Comparison of ENCODE assay signal across 8 mouse cellular contexts in the genomic region with DNA sequence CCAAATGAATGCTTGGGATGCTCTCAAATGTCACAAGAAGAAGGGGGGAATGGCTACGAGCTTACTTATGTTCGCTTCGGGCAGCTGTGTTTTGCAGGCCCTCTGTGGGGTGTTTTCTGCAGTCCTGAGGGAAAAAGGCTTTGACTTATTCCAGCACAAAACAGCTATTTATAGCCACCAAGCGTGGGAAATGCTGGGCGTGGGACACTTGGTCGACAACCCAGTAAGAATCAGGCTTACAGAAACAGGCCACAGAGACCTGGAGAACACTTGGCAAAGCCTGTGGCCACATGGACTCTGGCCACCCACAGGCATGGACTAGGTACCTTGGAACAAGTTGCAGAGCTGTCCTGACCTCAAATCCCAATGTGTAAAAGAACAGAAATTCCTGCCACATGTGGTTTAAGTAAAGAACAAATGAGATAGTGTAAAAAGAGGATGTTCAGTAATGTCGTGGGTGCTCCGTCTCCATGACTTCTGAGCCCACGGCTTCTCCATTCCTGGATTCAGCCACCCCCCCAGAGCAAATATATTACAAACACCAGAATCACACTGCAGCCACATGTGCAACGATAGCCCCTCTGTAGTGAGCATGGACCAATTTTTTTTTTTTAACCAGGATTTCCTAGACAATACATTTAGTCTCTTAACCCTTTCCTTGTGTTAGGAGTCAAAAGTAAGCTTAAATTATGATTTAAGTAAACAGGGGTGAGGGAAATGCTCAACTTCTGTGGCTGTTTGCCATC. TPM values are rescaled to one million over a fixed set of nuclear protein-coding genes. Genes with fewer than 3 reads are reported as not detected.
DNase-seq lines count a peak whose midpoint lies in the region; ATAC-seq and TF ChIP-seq lines count a peak whose summit lies in the region.

No protein-coding gene starts in this region.

- TF ChIP-seq CTCF in C2C12 (IDR thresholded peaks at IDR 0.05; ENCODE audit: control insufficient read depth, insufficient read depth, insufficient read length): no peak
- no peak for TF ChIP-seq CTCF in Patski (IDR thresholded peaks at IDR 0.05)

- H3ac ChIP-seq in C2C12 (ENCODE audit: control insufficient read depth, insufficient read length, low read depth): no peak overlapping the region

- H3K9me3 ChIP-seq in forebrain, embryonic 15.5 days: no peaks in the 10 kb centered on the region

- no peak overlapping the region for H3K27ac ChIP-seq in forebrain, embryonic 15.5 days (replicated peaks)

- in situ Hi-C loops in Patski (cut with MboI; ENCODE audit: low pct_unique_long_range_greater_than_20kb): no loop called here

- H3K36me3 ChIP-seq in C2C12 (ENCODE audit: control insufficient read depth, insufficient read depth): no peaks in the 10 kb centered on the region
- no peaks in the 10 kb centered on the region for H3K36me3 ChIP-seq in forebrain, embryonic 15.5 days

- CTCF ChIA-PET in Patski (lab: Charles Lee): interaction anchor here (1.3 to 2.5 kb wide), 3 partner anchors 9 to 28 kb away, joined by 3 to 8 read pairs (median 4); no protein-coding TSS in a partner anchor

- POLR2A ChIA-PET in Patski (lab: Charles Lee): interaction anchor here (0.6 to 0.7 kb wide), 3 partner anchors 12 to 1927 kb away, joined by 3 to 7 read pairs (median 6); no protein-coding TSS in a partner anchor

- intact Hi-C loops in gastrocnemius, postnatal 14 days (cut with DNase I; ENCODE audit: low total_unique reads): loop anchor here (10.0 kb wide), 1 partner anchor 94 kb away; no protein-coding TSS in a partner anchor
- intact Hi-C loops in left cerebral cortex, postnatal 4 days (cut with DNase I): no loop called here

- 50% methylated on average over 10 of the region's 10 CpGs for WGBS in forebrain, embryonic 15.5 days

- peak; percentile 73 for DNase-seq in Patski (ENCODE audit: low read depth, low spot score)
- DNase-seq in gastrocnemius, postnatal 14 days: peak; percentile 68
- DNase-seq in kidney, adult 11 months: peak; percentile 62
- peak; percentile 24 for DNase-seq in left cerebral cortex, postnatal 4 days
- peak; percentile 65 to 86 for DNase-seq in right cerebral cortex, postnatal 36 days (ENCODE audit: low spot score in 2 of 2)
- DNase-seq in spleen, postnatal 4 days (ENCODE audit: low spot score in 2 of 2): no peak

- H3K27me3 ChIP-seq in C2C12 (ENCODE audit: control insufficient read depth, insufficient read depth, insufficient read length): no peaks in the 10 kb centered on the region
- H3K27me3 ChIP-seq in Patski: no peaks in the 10 kb centered on the region
- no peaks in the 10 kb centered on the region for H3K27me3 ChIP-seq in forebrain, embryonic 15.5 days

- no peak overlapping the region for H3K4me3 ChIP-seq in C2C12 (ENCODE audit: insufficient read depth, poor library complexity, severe bottlenecking)
- no peak overlapping the region for H3K4me3 ChIP-seq in forebrain, embryonic 15.5 days

- no peak overlapping the region for H3K4me2 ChIP-seq in forebrain, embryonic 15.5 days (replicated peaks)

- H3K4me1 ChIP-seq in forebrain, embryonic 15.5 days: peaks cover 16% of the 10 kb centered on the region

- ATAC-seq in Patski: peak; percentile 48
- ATAC-seq in forebrain, embryonic 15.5 days (replicated peaks): no peak

- H3K79me2 ChIP-seq in C2C12 (ENCODE audit: control insufficient read depth, insufficient read depth): no peaks in the 10 kb centered on the region

- H3K9ac ChIP-seq in forebrain, embryonic 15.5 days (replicated peaks): no peak overlapping the region

- H3K79me3 ChIP-seq in C2C12 (ENCODE audit: low read depth): no peaks in the 10 kb centered on the region

TF ChIP-seq in C2C12, 6 proteins besides CTCF, POLR2A, EP300 and RAD21:
- TF ChIP-seq MAX (IDR thresholded peaks at IDR 0.05) (peak; percentile 24), FOSL1 (IDR thresholded peaks at IDR 0.05; ENCODE audit: insufficient read depth, low read length, poor library complexity, severe bottlenecking) (no peak)

RNA-seq across cellular contexts. Expression of gene Ggta1, which starts 45.7 kb away (rescaled TPM):
- 7.1 TPM for polyA plus RNA-seq in C2C12 (2012; fragmentation: generic; extraction: Trizol)
- 25.5 TPM for polyA plus RNA-seq in Patski (2021)
- total RNA-seq in gastrocnemius, postnatal 14 days (2021): 10 to 100 TPM; 11.1 to 15.6 TPM
- 1 to 10 TPM; 3.9 to 6.1 TPM for total RNA-seq in left cerebral cortex, postnatal 4 days (2021)
- 4.8 and 5.8 TPM in 2 replicates for polyA plus RNA-seq in forebrain, embryonic 15.5 days (2015; fragmentation: Nextera tagmentation; extraction: Ambion mirVana)

RNA-seq across cellular contexts. Expression of gene Dab2ip, which starts 49.3 kb away (rescaled TPM):
- 27.9 TPM for polyA plus RNA-seq in C2C12 (2012; fragmentation: generic; extraction: Trizol)
- 46.4 TPM for polyA plus RNA-seq in Patski (2021)
- 10 to 100 TPM; 42.8 to 46.3 TPM for total RNA-seq in gastrocnemius, postnatal 14 days (2021)
- total RNA-seq in left cerebral cortex, postnatal 4 days (2021): 100 to 1,000 TPM; 125 to 135 TPM
- 66.6 and 97.0 TPM in 2 replicates for polyA plus RNA-seq in forebrain, embryonic 15.5 days (2015; fragmentation: Nextera tagmentation; extraction: Ambion mirVana)

Comparison
In these comparisons a context has a peak if more than half of its experiments do, and no peak if none do; other contexts are left out.
1. DNase-seq: peak in Patski (single experiment), gastrocnemius, postnatal 14 days (single experiment), kidney, adult 11 months (single experiment), left cerebral cortex, postnatal 4 days (single experiment) and right cerebral cortex, postnatal 36 days (2 of 2); none in spleen, postnatal 4 days (0 of 2).